Mouse (Mus musculus): ENCODE measurements around the gene Pitpnb.

DNA sequence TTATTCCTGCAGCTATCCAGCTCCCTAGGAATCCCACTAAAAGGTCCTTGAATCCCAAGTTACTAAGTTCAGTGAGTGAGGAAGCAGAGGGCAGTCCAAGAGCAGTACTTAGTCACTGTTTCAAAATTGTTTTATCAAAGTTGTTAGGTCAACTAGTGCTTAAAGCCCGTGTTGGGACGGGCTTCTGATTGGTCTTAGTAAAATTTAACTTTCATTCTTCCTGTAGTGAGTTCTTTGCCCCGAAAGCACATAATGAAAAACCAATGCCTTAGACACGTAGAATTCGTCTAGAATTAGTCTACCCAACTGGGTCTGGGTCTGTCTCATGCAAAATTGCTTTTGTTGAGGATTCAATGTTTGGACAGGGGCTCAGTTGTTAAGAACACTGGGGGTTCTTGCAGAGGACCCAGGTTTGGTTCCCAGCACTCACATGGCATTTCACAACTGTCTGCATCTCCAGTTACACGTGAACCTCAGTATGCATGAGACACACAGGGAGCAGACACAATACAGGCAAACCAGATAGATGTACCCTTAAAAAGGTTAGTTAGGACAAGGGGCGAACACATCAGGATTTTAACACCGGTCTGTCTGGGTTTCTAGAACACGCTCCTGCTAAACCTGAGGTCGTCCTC lies 664 bp upstream of the Pitpnb start:
- no peak for TF ChIP-seq CTCF (IDR thresholded peaks at IDR 0.05; ENCODE audit: control insufficient read depth, insufficient read depth, insufficient replicate concordance, low read depth, low read length)
- no peak for TF ChIP-seq POLR2A (IDR thresholded peaks at IDR 0.05; ENCODE audit: control insufficient read depth, low read depth, low read length)
